Mouse (Mus musculus): ENCODE results near the gene Serp1. TPM values are rescaled to one million over a fixed set of nuclear protein-coding genes. Genes with fewer than 3 reads are reported as not detected.

The Serp1 gene
- total RNA-seq, 1 experiment from 2014 or later = 78.7 TPM

Other genes starting within 250 kb of the Serp1 start
- gene Tsc22d2, start 111.2 kb downstream of the Serp1 start, total RNA-seq (2017) = 24.6 and 34.5 TPM in 2 replicates
- 115 and 125 TPM in 2 replicates for gene Eif2a, start 71 bp downstream of the Serp1 start, total RNA-seq (2017)
- 145 and 184 TPM in 2 replicates for gene Selenot, start 50.7 kb upstream of the Serp1 start, total RNA-seq (2017)
- gene Erich6, start 111.3 kb upstream of the Serp1 start, total RNA-seq (2017) = not detected in 2 replicates
- gene Siah2, start 166.5 kb upstream of the Serp1 start, total RNA-seq (2017) = 16.0 and 18.1 TPM in 2 replicates

Measured in hematopoietic stem cell, adult 5-6 weeks (primary cell).